Mouse (Mus musculus): ENCODE results near the gene Sfmbt1. TPM values are rescaled to one million over a fixed set of nuclear protein-coding genes. Genes with fewer than 3 reads are reported as not detected.

The Sfmbt1 gene
- 5.8 and 9.7 TPM in 2 replicates for total RNA-seq (2014; rRNA removed)
- polyA plus RNA-seq (2015; fragmentation: Nextera tagmentation; extraction: Ambion mirVana): 13.3 and 13.4 TPM in 2 replicates

GRCm38 (mm10) chr14:30714799-30715617 lies at the start of gene Sfmbt1:
Gene Sfmbt1 (plus strand): TSS chr14:30714849.
- Histone ChIP-seq H3K4me2 (ENCODE audit: low read depth, low read length) (peak within 1 kb of the TSS; percentile 76), H3K27ac (peak within 1 kb of the TSS; percentile 85), H3K4me3 (ENCODE audit: low read length) (peak within 1 kb of the TSS; percentile 95), H3K9me3 (ENCODE audit: low read length) (no peaks in the 10 kb centered on the region), H3K27me3 (ENCODE audit: insufficient read depth, low read length) (no peaks in the 10 kb centered on the region), H3K36me3 (ENCODE audit: insufficient read depth, low read length) (no peaks in the 10 kb centered on the region), H3K9ac (replicated peaks; ENCODE audit: low read length) (peak within 1 kb of the TSS; percentile 89), H3K4me1 (ENCODE audit: insufficient read depth, low read length) (no peaks in the 10 kb centered on the region)
- 2% methylated on average over 81 of the region's 87 CpGs for WGBS
- peak; percentile 77 for ATAC-seq
- no peak for TF ChIP-seq CTCF (IDR thresholded peaks at IDR 0.05; ENCODE audit: low read depth)
- peak; percentile 40 for DNase-seq (ENCODE audit: low spot score)

- H3K4me3 ChIP-seq (ENCODE audit: low read length): no peak overlapping the region
- TF ChIP-seq CTCF (IDR thresholded peaks at IDR 0.05; ENCODE audit: low read depth): no peak
- no peaks in the 10 kb centered on the region for H3K27me3 ChIP-seq (ENCODE audit: insufficient read depth, low read length)
- ATAC-seq: no peak
- no peaks in the 10 kb centered on the region for H3K9me3 ChIP-seq (ENCODE audit: low read length)
- DNase-seq (ENCODE audit: low spot score): no peak
- WGBS: 74% methylated on average over 3 of the region's 3 CpGs
- no peak overlapping the region for H3K9ac ChIP-seq (replicated peaks; ENCODE audit: low read length)
- H3K4me1 ChIP-seq (ENCODE audit: insufficient read depth, low read length): no peaks in the 10 kb centered on the region
- no peak overlapping the region for H3K4me2 ChIP-seq (ENCODE audit: low read depth, low read length)
- peaks cover 42% of the 10 kb centered on the region for H3K36me3 ChIP-seq (ENCODE audit: insufficient read depth, low read length)
- H3K27ac ChIP-seq: no peak overlapping the region
Observed at GRCm38 (mm10) chr14:30666061-30666460, 48.6 kb upstream of the Sfmbt1 start.

GRCm38 (mm10) chr14:30666604-30667003 lies 48.0 kb upstream of the Sfmbt1 start:
- H3K4me3 ChIP-seq (ENCODE audit: low read length): no peak overlapping the region
- no peak overlapping the region for H3K27ac ChIP-seq
- no peak overlapping the region for H3K9ac ChIP-seq (replicated peaks; ENCODE audit: low read length)
- peaks cover 42% of the 10 kb centered on the region for H3K36me3 ChIP-seq (ENCODE audit: insufficient read depth, low read length)
- DNase-seq (ENCODE audit: low spot score): no peak
- 84% methylated on average over 4 of the region's 4 CpGs for WGBS
- no peak for ATAC-seq
- H3K9me3 ChIP-seq (ENCODE audit: low read length): no peaks in the 10 kb centered on the region
- H3K4me1 ChIP-seq (ENCODE audit: insufficient read depth, low read length): no peaks in the 10 kb centered on the region
- TF ChIP-seq CTCF (IDR thresholded peaks at IDR 0.05; ENCODE audit: low read depth): no peak
- H3K4me2 ChIP-seq (ENCODE audit: low read depth, low read length): no peak overlapping the region
- no peaks in the 10 kb centered on the region for H3K27me3 ChIP-seq (ENCODE audit: insufficient read depth, low read length)

GRCm38 (mm10) chr14:30670161-30670560 lies 44.5 kb upstream of the Sfmbt1 start:
- Histone ChIP-seq H3K27ac (no peak overlapping the region), H3K9me3 (ENCODE audit: low read length) (no peaks in the 10 kb centered on the region), H3K4me1 (ENCODE audit: insufficient read depth, low read length) (no peaks in the 10 kb centered on the region), H3K4me2 (ENCODE audit: low read depth, low read length) (no peak overlapping the region), H3K27me3 (ENCODE audit: insufficient read depth, low read length) (no peaks in the 10 kb centered on the region), H3K4me3 (ENCODE audit: low read length) (no peak overlapping the region), H3K9ac (replicated peaks; ENCODE audit: low read length) (no peak overlapping the region), H3K36me3 (ENCODE audit: insufficient read depth, low read length) (peaks cover 27% of the 10 kb centered on the region)
- ATAC-seq (no peak), DNase-seq (ENCODE audit: low spot score) (no peak)
- 93% methylated on average over 6 of the region's 6 CpGs for WGBS
- TF ChIP-seq CTCF (IDR thresholded peaks at IDR 0.05; ENCODE audit: low read depth): no peak

- no peak overlapping the region for H3K4me2 ChIP-seq (ENCODE audit: low read depth, low read length)
- no peak overlapping the region for H3K4me3 ChIP-seq (ENCODE audit: low read length)
- H3K4me1 ChIP-seq (ENCODE audit: insufficient read depth, low read length): no peaks in the 10 kb centered on the region
- 66% methylated on average over 15 of the region's 15 CpGs for WGBS
- no peaks in the 10 kb centered on the region for H3K27me3 ChIP-seq (ENCODE audit: insufficient read depth, low read length)
- H3K9ac ChIP-seq (replicated peaks; ENCODE audit: low read length): no peak overlapping the region
- ATAC-seq: peak; percentile 77
- TF ChIP-seq CTCF (IDR thresholded peaks at IDR 0.05; ENCODE audit: low read depth): no peak
- DNase-seq (ENCODE audit: low spot score): no peak
- H3K36me3 ChIP-seq (ENCODE audit: insufficient read depth, low read length): peaks cover 31% of the 10 kb centered on the region
- H3K27ac ChIP-seq: peak overlapping the region; percentile 48; the same call in 1 of the 2 replicates
- H3K9me3 ChIP-seq (ENCODE audit: low read length): no peaks in the 10 kb centered on the region
Observed at GRCm38 (mm10) chr14:30671095-30671985, 43.3 kb upstream of the Sfmbt1 start.

- DNase-seq (ENCODE audit: low spot score) (peak; percentile 93), ATAC-seq (peak; percentile 96)
- no peaks in the 10 kb centered on the region for H3K4me1 ChIP-seq (ENCODE audit: insufficient read depth, low read length)
- H3K4me3 ChIP-seq (ENCODE audit: low read length): no peak overlapping the region
- no peaks in the 10 kb centered on the region for H3K27me3 ChIP-seq (ENCODE audit: insufficient read depth, low read length)
- no peak overlapping the region for H3K9ac ChIP-seq (replicated peaks; ENCODE audit: low read length)
- H3K27ac ChIP-seq: no peak overlapping the region
- H3K36me3 ChIP-seq (ENCODE audit: insufficient read depth, low read length): peaks cover 28% of the 10 kb centered on the region
- TF ChIP-seq CTCF (IDR thresholded peaks at IDR 0.05; ENCODE audit: low read depth): peak; percentile 96
- H3K9me3 ChIP-seq (ENCODE audit: low read length): no peaks in the 10 kb centered on the region
- no peak overlapping the region for H3K4me2 ChIP-seq (ENCODE audit: low read depth, low read length)
- 8% methylated on average over 3 of the region's 3 CpGs for WGBS
Observed at GRCm38 (mm10) chr14:30671986-30672312, 42.7 kb upstream of the Sfmbt1 start.
